Mouse (Mus musculus) frontal cortex, adult 2 months (tissue): Measurements from ENCODE around the gene Gm43720. TPM values are rescaled to one million over a fixed set of nuclear protein-coding genes. Genes with fewer than 3 reads are reported as not detected.
A peak's percentile ranks its signal among the peaks of the same experiment; 100 is the strongest.
"Not testable (repeated sequence)": the region's sequence is repeated elsewhere in the genome, so short reads cannot be mapped to it uniquely, and the experiment has no call there.

ENCODE experiments used
- DNase-seq, 2 experiments: peaks; one replicate each; pipeline ENCODE4 v3.0.0; 2022; ENCODE audit warnings: low spot score in 1 of 2; ENCODE audit errors: extremely low spot score in 1 of 2
- polyA plus RNA-seq: library from polyadenylated mRNA; depleted of rRNA; stranded (reverse); fragments of >200 nt; gene quantifications from 2 replicates; pipeline ENCODE4 v1.2.3, GENCODE M21; 2012; rRNA removed

The Gm43720 gene
- polyA plus RNA-seq, 1 experiment: 0.14 TPM

DNA sequence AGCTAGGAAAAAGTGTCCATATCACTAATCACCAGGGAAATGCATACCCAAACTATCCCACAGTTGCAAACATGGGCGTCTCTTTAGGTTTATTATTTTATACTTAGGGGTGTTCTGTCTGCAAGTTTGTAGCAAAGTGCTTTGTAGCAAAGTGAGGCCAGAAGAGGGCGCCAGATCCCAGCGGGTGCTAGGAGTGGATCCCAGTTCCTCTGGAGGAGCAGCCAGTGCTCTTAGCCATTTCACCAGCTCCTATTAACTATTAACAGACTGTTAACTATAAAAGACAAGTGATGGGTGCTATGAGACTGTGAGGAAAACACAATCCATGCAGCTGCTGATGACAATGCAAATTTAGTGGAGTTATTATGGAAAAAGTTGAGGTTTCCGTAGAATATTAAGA lies 57.6 kb downstream of the Gm43720 start:
- peak; percentile 42 to 95 for DNase-seq

DNA sequence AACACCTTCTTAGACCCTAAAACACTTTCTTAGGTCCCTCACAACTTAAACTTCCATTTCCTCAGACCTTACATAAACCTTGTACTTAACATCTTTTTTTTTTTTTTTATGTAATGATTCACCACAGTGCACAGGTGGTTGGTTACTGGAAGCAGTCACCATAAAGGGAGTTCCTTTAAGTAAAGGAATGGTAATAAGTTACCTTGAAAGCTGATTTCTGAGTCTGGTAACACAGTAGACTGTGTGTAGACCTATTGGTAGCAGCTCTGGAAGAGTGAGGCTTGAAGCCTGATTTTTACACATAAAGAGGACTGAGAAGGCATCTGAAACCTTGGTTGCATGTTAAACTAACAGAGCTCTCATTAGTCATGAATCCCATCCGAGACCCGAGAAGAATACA lies 59.9 kb downstream of the Gm43720 start:
- DNase-seq: no peak

- not testable (repeated sequence) for DNase-seq
These were observed 63.1 kb downstream of the Gm43720 start for GRCm38 (mm10) chr5:138216632-138217031.

Other genes with a start within 250 kb of the Gm43720 start
- gene Smok3c, start 226.8 kb downstream of the Gm43720 start, polyA plus RNA-seq: not detected in 2 replicates
- gene Zkscan1, start 194.9 kb downstream of the Gm43720 start, polyA plus RNA-seq: 14.8 and 16.3 TPM in 2 replicates
- gene Zscan21, start 163.1 kb downstream of the Gm43720 start, polyA plus RNA-seq: 18.0 and 21.2 TPM in 2 replicates
- 3.7 and 6.0 TPM in 2 replicates for gene Zfp113, start 124.2 kb downstream of the Gm43720 start, polyA plus RNA-seq
- 126 and 149 TPM in 2 replicates for gene Cops6, start 118.9 kb downstream of the Gm43720 start, polyA plus RNA-seq
- gene Ap4m1, start 108.0 kb downstream of the Gm43720 start, polyA plus RNA-seq: 26.1 and 29.6 TPM in 2 replicates
- gene Mcm7, start 107.5 kb downstream of the Gm43720 start, polyA plus RNA-seq: 28.7 and 30.1 TPM in 2 replicates
- gene Taf6, start 92.5 kb downstream of the Gm43720 start, polyA plus RNA-seq: 56.8 and 58.4 TPM in 2 replicates
- 16.0 and 16.1 TPM in 2 replicates for gene Cnpy4, start 92.5 kb downstream of the Gm43720 start, polyA plus RNA-seq
- gene Mblac1, start 85.6 kb downstream of the Gm43720 start, polyA plus RNA-seq: 7.2 and 7.5 TPM in 2 replicates
- not detected in 2 replicates for gene Nxpe5, start 54.1 kb downstream of the Gm43720 start, polyA plus RNA-seq
- 155 and 158 TPM in 2 replicates for gene Lamtor4, start 24.5 kb downstream of the Gm43720 start, polyA plus RNA-seq
- gene BC037034, start 15.9 kb downstream of the Gm43720 start, polyA plus RNA-seq: 88.8 TPM in 2 replicates
- 3.4 and 4.1 TPM in 2 replicates for gene Gal3st4, start 7.1 kb downstream of the Gm43720 start, polyA plus RNA-seq
- gene Gpc2, start within 50 bp of the Gm43720 start, polyA plus RNA-seq: 10.9 and 11.3 TPM in 2 replicates
- gene Stag3, start 282 bp upstream of the Gm43720 start, polyA plus RNA-seq: 5.2 and 5.3 TPM in 2 replicates
- 0.14 and 0.19 TPM in 2 replicates for gene Pvrig, start 62.0 kb upstream of the Gm43720 start, polyA plus RNA-seq
- 20.4 TPM in 2 replicates for gene Zfp157, start 161.5 kb upstream of the Gm43720 start, polyA plus RNA-seq